Mouse (Mus musculus) adrenal gland (tissue): ENCODE measurements around the gene Pla2g16.

ENCODE experiments used
- intact Hi-C: fragments of 180-260 bp; cut with DNase I; formaldehyde crosslinking; loops from one replicate; pipeline ENCODE4 v1.15.1; 2025

Pla2g16 gene

GRCm38 (mm10) chr19:7607690-7608201, 50.5 kb downstream of the Pla2g16 start:
- intact Hi-C loops: no loop called here

DNA sequence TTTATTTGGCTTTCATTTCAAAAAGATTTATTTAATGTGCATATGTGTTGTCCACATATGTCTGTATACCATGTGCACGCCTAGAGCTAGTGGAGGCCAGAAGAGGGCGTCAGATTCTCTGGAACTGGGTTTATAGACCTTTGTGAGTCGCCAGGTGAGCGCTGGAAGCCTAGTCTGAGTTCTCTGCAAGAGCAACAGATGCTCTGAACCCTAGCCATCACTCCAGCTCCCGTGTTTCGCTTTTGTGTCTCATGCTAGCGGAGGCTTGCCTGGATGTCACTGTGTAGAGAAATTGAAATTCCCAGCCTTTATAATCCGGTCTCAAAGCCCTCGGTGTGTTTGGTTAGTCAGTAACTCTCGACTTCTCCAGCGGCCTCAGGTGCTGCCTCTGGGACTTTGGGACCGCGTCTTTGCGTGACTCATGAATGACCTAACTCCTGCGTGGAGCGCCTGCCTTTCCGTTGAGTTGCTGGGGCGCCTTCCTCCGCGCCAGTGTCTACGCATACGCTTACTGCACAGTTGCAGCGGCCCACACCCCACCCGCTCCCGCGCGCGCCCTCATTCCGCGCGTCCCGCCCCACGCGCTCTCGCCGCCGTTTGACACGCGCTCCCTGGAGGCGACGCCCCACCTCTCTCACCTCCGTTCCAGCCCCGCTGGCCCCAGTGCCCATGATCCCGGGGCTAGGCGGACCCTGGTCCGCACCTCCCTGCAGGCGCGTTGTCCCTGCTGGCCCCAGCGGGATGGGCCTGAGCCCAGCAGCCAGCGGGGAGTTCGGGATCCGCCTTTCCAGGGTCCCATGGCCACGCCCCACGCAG, 54.9 kb downstream of the Pla2g16 start, which contains the start of gene Hrasls5:
TSS of gene Hrasls5 (plus strand) at position 600 of the 816 bp plus-strand sequence.
- intact Hi-C loops: no loop called here

DNA sequence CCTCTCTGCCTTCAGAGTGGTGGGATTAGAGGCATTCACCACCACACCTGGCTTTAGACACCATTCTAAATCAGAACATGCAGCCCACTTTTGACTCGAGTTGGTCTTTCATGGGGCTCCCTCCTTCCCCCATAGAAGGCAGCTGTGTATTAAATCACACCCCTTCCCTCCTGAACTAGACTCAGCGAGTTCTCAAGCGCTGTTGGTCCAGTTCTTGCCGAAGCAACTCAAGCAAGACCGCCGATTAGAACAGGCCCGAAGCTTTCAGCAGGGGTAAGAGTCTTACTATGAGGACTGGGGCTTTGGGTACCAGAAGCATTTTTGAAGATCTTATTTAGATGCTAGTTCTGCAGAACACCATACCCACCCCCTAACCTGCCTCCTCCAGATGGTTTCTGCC, 55.9 kb downstream of the Pla2g16 start:
- intact Hi-C loops: no loop called here

- intact Hi-C loops: loop anchor here (5.0 kb wide), 1 partner anchor 89 kb away; no protein-coding TSS in a partner anchor
Observed at GRCm38 (mm10) chr19:7616231-7616930, 59.1 kb downstream of the Pla2g16 start.

- intact Hi-C loops: loop anchor here (5.0 kb wide), 1 partner anchor 90 kb away; no protein-coding TSS in a partner anchor
Observed at GRCm38 (mm10) chr19:7617085-7617484, 59.8 kb downstream of the Pla2g16 start.

GRCm38 (mm10) chr19:7617696-7618095, 60.4 kb downstream of the Pla2g16 start:
- intact Hi-C loops: loop anchor here (5.0 kb wide), 1 partner anchor 90 kb away; no protein-coding TSS in a partner anchor

GRCm38 (mm10) chr19:7633021-7633420, 75.8 kb downstream of the Pla2g16 start:
- intact Hi-C loops: no loop called here

GRCm38 (mm10) chr19:7633786-7634185, 76.5 kb downstream of the Pla2g16 start:
- intact Hi-C loops: no loop called here
